Mouse (Mus musculus) fat pad, adult 2 months (tissue): ENCODE results near the gene Slc2a12.

Source experiments
- DNase-seq: peaks from one replicate; pipeline ENCODE4 v3.0.0-alpha.2; 2011; ENCODE audit warnings: low read depth, low spot score; ENCODE audit errors: extremely low read depth

Gene Slc2a12

DNA sequence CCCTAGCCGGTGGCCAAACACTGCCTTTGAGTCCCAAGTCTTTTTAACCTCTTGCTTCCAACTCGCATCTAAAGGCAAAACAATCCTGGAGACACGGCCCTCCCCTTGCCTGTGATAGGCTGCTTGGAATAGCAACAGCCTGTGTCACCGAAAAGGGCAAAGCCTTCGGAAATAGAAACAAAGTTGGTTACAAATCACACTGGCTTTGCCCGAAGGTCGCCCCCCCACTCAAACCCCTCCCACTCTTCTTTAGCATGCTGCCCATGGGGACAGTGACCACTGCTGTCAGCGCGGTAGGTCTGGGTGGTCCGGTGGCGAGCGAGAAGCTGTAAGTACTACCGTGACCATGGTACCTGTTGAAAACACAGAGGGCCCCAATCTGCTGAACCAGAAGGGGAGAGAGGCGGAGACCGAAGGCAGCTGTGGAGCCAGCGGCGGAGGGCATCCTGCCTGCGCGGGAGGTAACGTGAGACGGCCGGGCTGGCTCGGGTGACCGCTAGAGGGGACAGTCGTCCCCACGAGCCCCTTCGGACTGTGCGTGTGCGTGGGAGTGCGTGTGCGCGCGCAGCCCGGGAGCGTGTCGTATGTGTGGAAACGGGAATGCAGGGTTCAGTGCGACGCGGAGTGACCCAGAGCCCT, at the start of gene Slc2a12:
Gene Slc2a12, plus strand, starts transcription at position 159 of the 639 bp plus-strand sequence.
- no peak for DNase-seq

DNA sequence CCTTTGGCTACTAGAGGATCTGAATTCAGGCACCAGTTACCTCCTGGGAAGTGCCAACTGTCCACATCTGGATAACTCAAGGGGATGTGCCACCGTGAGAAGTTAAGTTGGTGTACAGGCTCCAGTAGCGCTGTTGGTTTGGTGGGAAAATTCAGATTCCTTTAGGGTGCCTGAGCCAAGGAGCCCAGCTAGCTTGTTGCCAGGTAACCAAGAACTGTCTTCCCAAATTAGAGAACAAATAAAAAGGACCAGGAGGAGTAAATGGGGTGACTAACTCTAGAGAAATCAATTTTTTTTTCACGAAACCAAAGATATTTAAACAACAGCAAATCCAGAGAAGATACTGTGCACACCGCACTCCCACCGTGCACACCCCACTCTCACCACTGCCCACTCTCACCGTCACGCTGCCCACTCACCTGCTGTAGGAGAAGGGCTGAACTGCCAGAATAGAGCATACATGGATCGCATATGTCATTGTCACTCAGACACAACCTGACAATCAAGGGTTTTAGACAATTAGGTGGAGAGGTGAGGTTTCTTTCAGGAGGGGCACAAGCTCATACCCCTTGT, 45.8 kb upstream of the Slc2a12 start:
- DNase-seq = no peak

DNA sequence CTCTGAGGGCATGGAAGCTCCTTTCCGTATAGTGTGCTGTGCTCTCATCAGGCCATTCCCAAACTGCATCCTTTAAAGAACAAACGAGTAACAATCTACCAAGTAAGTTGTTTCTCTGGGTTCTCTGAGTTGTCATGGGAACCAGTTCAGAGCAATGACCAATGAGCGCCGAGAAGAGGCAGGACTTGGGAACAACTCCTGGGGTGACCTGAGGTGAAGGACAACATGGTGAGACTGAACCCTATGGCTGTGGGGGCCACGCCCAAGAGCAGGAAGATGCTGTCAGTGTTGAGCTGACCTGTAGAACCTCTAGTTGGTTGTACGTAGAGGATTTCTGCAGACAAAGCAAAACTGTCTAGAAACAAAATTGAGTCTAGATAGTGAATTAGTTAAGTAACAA, 43.8 kb upstream of the Slc2a12 start:
- no peak for DNase-seq

DNA sequence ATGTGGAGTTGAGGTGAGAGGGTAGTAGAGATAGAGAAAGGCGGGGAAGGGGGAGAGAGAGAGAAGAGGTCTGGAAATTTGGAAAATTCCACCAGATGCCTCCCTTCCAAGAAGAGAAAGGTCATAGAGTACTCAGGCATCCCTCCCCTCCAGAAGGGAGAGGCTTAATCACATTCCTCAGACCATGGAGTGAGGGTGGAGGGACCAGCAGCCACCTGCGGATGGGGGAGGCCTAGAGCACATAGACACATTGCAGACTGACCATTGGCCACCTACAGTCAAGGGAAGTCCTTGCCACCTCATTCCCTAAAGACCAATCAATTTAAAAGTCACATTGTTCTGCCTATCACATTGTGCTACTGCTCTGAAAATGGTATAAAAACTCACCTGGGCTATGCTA, 40.0 kb upstream of the Slc2a12 start:
- DNase-seq = no peak

DNA sequence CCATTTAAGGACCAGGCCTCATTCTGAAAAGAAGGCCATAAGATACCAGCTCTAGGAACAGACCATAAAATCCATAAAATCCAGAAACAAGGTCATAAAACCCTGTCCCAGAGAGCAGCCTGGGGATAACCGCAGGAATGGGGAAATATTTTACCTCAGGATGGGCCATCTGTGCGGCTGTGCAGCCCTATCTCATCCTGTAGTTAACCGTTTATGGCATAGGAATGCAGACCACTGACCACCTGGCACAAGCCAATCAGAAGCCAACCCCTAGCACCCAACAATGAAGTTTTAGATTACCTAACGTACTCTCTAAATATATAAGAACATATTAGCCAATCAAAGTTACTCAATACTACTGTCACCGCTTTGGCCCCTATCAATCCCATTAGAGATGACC, 36.5 kb upstream of the Slc2a12 start:
- no peak for DNase-seq

DNA sequence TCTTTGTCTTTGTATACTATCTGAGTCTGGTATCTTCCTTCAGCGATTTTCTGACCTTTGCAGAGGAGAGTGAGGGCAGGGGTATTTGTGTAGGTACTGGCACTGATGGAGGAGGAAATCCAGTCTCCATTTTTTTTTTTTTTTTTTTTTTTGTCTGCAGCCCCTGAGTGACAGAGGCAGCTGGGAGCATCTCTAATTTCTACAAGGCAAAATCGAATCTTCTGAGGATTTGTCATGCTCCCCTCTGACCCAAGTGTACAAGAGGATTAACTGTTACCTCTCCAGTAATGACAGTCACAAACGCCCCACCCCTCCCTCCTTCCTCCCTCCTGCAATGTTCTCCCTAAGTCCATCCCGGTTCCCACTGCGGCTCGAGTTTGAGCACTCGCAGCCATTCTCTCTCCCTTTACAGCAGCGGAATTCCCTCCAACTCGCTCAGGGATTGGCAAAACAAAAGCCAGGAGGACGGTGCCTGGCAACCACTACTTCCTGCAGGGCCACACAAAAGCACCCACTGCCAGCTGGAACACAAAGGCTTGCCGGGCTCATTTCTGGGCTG, 35.9 kb upstream of the Slc2a12 start:
- DNase-seq = no peak

DNA sequence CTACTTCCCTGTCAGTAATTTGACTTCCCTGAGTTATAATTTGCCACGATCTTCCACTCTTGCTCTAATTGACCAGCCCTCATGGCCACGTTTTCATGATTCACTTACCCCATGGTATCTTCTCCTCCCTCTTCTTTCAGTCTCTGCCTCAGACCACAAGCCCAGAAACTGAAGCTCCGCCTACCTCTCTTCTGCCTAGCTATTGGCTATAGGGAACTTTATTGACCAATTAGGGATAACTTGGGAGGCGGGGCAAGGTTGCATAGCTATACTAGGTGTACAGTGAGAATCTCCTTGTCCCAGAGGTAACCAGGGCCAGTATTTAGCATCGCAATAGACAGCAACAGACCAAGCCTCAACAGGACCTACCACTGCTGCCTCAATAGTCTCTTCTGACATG, 31.5 kb upstream of the Slc2a12 start:
- DNase-seq = no peak

DNA sequence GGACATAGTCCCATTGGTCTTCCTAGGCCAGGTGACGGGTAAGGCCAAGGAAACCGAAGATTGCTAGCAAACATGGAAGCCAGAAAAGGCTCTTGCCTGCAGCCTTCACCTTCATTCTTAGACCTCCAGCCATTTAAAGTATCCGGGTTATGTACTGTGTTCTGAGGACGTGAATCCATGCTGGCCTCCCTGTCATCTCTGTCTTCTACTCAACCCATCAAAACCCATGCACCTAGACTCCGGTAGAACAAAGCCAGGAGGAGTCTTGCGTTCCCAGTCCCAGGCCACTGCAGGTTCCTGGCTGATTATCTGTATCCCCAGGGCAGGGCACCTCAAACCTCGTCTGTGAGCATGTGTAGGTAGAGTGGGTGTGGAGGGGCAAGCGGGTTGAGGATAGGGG, 30.3 kb upstream of the Slc2a12 start:
- no peak for DNase-seq

DNA sequence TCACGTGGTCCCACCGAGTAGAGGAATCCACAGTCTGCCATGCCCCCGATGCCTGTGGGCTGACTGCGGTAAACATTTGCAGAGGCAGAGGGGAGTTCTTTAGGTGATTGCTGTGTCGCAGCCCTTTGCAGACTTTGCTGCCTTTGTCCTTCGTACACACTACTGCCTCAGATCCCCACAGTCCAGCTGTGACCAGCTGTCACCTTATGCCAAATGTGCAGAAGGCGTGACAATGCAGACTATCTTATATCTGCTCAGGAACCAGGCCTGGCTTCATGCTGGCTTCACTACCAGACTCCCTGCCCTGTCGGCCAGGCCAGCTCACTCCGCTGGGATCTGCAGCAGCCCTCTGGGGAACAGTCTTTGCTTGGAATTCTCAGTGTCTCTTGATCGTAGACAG, 29.5 kb upstream of the Slc2a12 start:
- DNase-seq = no peak

DNA sequence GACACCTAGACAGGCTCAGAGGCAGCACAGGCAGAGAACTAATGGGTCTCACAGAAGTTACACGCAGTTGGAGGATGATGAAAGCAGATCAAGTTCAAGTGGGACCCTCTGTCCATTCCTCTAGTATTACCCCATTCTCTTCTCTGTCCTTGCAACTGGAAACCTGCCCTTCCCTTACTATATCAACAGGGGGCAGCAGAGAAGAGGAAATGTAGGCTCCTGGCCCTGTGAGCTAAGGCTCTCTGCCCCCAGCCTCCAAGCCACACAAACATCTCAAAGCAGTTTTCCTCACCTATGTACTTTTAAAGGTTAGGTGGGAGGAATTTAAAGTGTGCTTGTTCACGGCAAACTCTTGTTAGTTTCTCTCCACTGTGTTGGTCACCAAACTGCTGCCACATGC, 26.0 kb upstream of the Slc2a12 start:
- DNase-seq = no peak

DNA sequence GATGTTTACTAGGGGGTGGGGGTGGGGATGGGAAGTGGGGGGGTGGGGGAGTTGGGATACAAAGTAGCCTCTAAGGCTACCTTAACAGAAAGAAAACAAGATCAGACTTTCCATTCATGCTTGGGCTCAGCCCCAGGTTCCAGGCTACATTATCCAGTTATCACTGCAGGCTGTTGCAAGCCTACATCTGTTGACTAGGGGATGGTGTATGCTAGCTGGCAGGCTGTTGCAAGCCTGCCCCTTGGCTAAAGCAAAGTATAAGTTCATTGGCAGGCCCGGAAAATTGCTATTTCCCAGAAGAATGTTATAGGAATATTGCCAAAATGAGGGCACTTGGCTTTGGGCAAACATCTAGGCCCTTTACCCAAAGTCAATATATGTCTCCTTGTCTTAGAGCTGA, 16.0 kb upstream of the Slc2a12 start:
- DNase-seq = no peak

DNA sequence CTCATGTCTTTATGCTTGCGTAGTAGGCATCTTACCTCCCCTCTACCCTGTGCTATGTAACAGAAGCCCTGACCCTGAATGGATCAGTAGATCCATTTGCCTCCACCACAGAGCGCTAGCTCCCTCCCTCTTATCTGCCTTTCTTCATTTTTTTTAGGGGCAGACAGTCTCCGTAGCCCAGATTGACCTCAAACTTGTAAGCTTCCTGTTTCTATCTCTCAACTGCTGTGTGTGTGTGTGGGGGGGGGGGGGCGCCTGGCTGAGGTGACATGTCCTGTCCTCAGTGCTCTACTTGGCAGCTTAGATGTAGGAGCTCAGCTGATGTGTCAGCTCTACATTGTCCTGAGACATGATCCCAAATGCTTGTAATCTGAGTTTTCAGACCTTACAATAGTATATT, 13.7 kb upstream of the Slc2a12 start:
- no peak for DNase-seq

DNA sequence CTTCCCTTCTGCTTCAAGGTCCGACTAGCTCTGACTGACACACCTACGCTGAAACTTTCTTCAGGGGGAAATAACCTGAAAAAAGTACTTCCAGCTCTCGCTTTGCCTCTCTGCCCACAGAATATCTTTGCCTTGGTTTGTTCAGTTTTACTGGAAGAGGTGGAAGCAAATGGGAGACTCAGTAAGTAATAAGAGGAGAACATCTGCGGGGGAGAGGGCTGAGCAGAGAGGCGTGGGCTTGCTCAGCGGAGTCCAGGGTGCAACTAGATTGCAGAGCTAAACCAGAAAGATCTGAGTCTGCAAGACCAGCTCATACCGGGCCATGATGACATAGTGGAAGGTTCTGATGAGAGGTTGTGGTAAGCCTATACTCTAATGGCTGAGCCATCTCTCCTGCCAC, 13.3 kb upstream of the Slc2a12 start:
- no peak for DNase-seq

DNA sequence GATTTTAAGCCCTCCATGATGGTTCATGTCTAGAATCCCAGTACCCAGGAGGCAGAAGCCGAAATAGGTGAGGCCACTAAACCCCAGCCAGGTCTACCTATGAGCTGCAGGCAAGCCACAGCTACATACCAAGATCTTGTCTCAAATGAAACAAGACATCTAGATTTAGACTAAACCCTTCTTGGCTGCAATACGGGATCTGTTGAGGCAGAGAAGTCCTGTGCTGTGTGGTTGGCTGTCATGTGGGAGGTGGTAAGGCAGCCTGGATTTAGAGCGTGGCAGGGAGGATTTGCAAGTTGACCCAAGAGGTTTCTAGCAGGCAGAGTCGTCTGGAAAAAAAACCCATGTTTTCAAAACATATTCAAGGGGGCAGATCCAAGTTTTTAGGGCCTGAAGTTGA, 12.9 kb upstream of the Slc2a12 start:
- DNase-seq = peak; percentile 23

DNA sequence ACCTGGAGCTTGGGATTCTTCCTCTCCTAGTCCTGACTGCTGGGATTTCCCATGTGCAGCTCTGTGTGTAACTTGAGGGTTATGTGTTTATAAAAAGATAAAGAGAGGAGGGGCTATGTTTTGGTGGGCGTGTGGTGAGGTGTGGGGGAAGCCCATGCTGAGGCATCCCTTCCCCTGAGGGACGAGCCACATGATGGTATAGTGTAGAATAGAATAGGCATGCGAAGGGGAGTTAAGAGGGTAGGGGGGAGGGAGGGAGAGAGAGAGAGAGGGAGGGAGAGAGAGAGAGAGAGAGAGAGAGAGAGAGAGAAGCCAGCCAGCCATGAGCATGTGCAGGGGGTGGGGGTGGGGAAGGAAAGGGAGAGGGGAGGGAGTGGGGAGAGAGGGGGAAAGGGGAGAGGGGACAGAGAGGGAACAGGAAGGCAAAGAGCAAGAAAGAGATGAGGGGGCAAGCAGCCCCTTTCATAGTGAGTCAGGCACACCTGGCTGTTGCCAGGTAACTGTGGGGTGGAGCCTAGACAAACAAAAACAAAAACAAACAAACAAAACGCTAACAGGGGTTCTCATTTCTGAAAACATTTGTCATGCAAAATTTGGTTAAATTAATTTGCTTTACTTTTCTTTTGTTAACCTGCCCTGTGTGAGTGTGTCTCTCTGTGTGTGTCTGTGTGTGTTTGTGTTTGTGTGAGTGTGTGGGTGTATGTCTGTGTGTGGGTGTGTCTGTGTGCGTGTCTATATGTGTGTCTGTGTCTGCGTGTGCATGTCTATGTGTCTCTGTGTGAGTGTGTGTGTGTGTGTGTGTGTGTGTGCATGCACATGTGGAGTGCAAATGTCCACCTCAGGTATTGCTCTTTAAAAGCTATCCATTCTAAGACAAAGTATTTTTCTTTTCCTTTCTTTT, 11.2 kb upstream of the Slc2a12 start:
- no peak for DNase-seq

DNA sequence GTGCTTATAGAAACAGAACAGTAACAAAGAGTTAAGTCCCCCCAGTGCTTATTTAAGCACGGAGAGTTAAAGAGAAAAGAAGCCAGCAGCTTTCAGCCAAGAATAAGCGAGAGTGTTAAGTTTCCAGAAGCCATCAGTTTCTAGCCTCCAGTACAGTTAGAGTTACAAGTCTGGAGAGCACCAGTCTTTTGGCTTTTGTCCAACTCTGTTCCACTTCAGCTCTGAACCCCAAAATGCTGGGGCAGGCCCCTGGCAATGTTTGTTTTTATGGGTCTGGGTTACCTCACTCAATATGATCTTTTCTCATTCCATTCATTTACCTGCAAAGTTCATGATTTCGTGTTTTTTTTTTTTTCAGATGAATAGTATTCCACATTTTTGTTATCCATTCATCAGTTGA, 7.6 kb upstream of the Slc2a12 start:
- DNase-seq = no peak

DNA sequence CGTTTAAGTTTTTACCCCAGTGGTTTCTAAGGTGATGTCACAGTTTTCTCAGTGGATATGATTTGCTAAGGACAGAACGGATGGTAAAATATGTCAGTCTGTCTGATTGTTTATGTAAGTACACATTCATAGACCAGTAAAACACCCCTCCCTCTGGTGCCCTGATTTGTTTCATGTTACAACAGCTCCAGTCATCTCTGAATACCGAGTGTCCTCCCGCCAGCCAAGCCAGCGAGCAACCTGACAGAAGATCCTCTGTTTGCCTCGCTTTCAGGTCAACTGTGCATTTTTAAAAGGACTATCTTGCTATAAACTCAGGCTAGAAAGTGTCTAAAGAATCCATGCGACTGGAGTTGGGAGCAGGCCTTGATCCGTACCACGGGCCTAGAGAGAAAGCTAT, 640 bp upstream of the Slc2a12 start:
- DNase-seq = no peak

DNA sequence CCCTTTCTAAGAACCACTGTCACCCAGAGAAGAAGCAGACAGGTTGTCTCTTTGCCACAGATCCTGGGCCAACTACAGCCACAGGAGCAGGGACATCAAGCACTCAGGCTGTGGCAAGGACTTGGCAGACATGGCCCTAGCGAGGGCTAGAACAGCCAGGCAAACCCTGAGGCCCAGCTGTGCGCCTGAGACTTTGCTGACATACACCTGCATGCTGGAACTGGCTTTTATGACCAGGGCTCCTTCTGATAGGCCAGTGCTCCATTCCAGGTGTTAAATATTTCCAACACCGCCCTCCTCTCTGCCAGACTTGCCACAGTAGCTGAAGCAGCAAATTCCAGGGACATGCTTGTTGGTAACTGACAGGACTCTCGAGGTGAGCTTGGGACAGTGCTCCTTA, 3.9 kb downstream of the Slc2a12 start:
- no peak for DNase-seq

DNA sequence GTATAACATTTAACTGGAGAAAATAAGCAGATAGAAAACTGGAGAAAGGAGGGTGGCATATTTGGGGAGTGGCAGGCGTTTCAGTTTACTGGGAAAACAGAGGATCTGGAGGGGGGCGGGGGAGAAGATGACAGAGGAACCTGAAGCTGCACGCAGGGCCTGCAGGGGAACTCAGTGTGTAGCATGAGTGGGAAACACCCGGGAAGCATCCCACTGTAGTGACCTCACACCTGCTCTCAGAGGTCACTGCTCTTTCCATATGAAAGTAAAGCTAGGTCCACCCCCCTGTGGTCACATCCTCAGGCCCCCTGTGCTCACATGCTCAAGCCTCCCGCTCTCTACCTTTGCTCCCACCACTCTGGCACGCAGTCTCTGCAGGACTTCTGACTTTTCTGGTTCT, 9.0 kb downstream of the Slc2a12 start:
- DNase-seq = no peak

DNA sequence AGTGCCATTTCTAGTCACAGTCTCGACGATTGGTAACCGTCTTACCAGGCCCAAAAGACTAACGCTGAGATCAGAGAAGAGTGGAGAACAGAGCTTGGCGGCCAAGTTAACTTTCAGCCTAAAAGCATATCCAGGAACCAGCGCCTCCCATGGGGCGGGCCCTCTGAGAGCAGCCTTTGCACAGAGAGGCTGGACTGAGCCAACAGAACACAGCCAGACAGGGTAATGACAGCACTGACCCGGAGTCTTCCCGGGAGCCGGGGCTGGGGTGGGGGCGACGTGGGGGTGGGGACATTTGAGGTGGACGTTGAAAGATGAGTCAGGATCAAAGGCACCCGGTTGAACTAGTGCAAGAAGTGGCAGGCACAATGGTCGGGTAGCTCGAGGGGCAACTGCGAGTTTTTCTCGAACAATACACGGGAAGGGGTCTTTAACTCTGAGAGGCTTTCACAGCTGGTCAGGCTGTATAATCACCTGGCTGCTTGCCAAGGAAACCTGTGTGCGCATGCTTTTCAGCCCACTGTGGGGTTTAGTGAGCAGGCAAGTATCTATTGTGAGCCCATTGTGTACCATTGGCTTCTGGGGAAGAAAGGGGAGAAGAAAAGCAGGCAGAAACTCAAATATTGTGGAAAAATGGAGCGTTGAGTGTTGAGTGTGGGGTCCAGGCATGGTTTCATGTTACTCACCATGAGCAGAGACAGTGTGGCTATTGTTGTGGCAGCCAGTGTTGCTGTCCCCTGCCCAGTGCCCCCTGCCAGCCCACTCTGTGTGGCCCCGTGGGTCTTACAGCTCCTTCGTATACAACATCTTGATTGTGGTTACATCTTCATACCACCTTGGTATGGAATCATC, 13.9 kb downstream of the Slc2a12 start:
- DNase-seq = no peak

DNA sequence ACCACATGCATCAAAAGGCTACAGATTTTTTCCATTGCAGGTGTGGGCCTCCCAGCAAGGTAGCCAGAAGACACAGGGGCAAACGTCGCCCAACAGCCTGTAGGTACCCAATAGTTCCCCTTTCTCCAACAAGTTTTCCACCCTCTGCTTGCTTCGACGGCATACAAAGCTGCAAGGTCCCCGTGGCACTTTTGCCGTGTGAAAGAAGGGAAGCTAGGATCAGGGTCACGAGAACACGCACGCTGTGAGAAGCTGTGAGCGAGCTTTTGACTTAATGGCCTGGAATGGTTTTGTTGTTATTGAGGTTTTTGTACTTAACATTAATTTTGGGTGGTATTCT, 14.5 kb downstream of the Slc2a12 start:
- no peak for DNase-seq
